Mouse (Mus musculus) embryo, embryonic 11 days (tissue): ENCODE results near the gene Btbd35f6.
"Not testable (repeated sequence)": the region's sequence is repeated elsewhere in the genome, so short reads cannot be mapped to it uniquely, and the experiment has no call there.

ENCODE experiments used
- DNase-seq: peaks from one replicate; pipeline ENCODE4 v3.0.0-alpha.2; 2015

Gene Btbd35f6

DNA sequence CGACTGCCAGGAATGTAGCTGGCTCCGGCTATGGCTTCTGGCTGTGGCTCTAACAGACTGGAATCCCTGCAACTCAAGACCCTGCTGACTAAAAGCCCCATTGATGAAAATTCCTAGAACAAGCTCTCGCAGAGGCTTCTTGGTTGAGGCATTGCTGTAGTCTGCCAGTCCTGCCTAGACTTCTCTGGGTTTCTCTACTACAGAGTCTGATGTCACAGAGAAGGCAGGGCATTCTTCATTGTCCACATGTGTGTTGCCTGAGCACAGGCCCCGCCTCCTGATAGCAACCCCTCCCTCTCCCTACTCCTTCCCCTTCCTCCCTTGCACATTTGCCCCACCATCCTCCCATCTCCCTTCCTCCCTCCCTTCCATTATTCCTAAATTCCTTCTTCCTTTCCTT, at the start of gene Btbd35f6:
TSS of gene Btbd35f6 (minus strand) at position 101 of the 400 bp plus-strand sequence.
- not testable (repeated sequence) for DNase-seq

DNA sequence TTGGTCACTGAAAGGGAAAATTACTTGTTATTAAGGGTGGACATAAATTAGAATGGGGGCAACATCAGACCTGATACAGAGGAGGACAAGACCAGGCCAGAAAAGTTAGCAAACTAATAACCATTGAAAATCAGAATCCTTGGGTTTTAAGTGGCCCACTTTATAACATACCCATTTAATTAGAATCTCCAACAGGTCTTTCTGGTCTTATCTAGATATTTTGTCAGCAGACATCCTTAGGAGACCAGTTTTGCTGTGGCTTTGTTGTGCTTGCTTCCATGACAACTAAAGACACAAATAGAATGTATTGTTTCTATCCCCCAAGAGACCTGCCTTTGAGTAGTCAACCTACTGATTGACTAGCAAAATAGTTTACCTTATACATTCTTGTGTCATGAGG, 30.4 kb upstream of the Btbd35f6 start, which contains the start of gene Gm21870:
TSS of gene Gm21870 (minus strand) at position 101 of the 400 bp plus-strand sequence.
- DNase-seq, result not testable (repeated sequence)

DNA sequence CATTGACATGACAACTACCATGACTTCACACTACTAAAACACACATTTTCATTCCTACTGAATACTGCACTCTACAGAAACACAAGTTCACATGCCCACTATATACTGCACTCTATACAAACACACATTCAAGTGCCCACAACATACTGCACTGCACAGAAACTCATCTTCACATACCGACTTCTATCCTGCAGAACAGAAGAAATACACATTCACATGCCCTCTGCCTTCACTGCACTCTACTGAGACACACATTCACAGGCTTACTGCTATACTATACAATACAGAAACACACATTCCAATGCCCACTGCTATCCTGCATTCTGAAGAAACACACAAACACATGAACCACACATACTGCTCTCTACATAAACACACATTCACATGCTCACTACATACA, 26.1 kb downstream of the Btbd35f6 start:
- DNase-seq, result not testable (repeated sequence)

DNA sequence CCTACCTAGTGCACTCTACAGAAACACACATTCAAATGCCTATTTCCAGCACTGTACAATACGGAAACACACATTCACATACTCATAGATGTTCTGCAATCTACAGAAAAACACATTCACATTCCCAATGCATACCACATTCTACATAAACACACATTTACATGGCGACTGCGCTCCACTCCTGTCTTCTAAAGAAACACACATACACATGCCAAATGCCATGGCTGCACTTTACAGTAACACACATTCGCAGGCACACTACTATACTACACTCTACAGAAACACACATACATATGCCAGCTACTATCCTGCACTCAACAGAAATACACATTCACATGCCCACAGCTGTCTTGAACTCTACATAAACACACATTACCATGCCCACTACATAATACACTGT, 28.1 kb downstream of the Btbd35f6 start:
- DNase-seq, result not testable (repeated sequence)

DNA sequence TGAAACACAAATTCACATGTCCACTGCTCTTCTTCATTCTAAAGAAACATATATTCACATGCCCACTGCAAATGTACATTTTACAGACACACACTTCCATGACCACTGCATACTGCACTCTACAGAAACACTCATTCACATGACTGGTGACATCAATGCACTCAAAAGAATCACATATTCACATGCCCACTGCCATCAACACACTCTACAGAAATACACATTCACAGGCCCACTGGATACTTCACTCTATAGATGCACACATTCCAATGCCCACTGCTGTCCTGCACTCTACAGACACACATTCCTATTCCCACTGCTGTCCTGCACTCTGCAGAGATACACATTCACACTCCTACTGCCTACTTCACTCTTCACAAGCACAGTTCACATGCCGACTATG, 30.0 kb downstream of the Btbd35f6 start:
- not testable (repeated sequence) for DNase-seq

DNA sequence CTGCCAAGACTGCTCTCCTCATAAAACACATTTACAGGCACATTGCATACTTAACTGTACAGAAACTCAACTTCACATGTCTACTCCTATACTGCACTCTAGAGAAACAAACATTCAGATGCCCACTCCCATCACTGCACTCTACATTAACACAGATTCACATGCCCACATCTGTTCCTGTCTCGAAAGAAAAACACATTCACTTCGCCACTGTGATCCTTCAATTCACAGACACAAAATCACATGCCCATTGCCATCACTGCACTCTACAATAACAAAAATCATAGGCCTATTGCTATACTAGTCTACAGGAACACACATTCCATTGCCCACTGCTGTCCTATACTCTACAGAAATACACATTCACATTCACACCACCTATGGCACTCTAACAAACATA, 30.9 kb downstream of the Btbd35f6 start:
- not testable (repeated sequence) for DNase-seq
